Mouse (Mus musculus) ovary, postnatal 36 days (tissue): ENCODE data around the gene Sash3.

ENCODE experiments used
- DNase-seq: peaks from one replicate; pipeline ENCODE4 v3.0.0; 2022; ENCODE audit warnings: low spot score, mixed read lengths

The Sash3 gene

DNA sequence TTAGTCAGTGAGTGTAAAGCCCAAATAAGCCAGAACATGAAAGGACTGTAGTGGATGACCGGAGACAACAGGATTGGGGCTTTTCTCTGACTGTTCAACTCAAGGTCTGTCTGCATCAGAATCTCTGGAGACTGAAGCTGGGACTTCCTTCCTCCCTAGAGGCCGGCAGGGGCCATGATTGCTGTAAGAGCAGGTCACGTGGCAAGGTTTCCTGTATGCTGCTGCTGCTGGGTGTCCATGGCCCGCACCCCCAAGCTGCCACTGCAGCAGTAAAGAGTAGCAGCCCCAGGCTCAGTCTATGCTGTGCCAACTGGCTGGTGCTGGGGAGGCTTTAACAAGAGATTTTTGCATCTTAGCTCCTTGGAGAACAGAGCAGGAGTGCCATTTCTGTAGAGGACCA is at the start of gene Sash3:
Gene Sash3 (plus strand): TSS at position 175 of the 400 bp plus-strand sequence.
- DNase-seq = no peak

DNA sequence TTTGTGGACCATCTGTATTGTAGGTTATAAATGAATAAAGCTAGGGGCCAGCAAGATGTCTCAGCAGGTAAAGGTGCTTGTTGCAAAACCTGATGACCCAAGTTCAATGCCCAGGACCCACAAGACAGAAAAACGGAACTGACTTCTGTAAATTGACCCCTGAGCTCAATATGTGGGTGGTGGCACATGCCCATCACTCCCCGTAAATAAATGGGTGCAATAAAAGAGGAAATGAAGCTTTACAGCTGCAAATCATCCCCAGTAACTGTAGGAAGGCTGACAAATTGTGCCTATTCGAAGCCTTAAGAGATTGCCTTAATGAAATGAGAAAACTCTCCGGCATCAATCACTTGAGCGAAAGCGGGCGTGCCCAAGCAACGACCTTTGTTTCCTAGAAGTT is 49.7 kb upstream of the Sash3 start:
- no peak for DNase-seq

DNA sequence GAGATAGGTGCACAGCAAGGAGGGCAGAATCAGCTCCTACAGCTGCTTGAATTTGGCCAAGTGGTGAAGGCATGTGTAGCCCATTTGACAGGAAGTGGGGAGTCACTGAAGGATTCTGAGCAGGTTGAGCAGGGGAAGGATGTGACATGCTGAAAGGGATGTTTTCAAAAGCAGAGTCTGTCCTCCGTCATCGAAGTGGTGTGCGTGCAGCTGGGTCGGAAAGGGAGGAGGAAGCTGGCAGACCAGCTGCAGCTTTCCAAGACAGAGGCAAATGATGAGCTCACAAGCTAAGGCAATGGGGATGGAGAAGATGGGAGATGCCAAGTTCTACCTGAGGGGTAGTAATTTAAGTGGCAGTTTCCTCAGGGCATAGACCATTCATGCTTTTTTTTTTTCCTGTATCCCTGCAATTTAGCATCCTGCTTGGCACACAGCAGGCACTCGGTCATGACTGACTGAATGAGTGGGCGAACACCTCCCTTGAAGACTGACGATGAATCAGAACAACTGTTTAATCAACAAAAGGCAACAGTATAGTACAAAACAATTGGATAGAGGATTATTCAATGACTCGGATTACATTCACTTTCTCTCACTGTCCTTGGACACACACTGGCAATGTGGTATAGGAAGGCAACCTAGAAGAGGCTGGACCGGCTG is 47.6 kb upstream of the Sash3 start:
- DNase-seq = no peak

- peak; percentile 23 for DNase-seq
These were observed 46.4 kb upstream of the Sash3 start for GRCm38 (mm10) chrX:48099871-48100270.

DNA sequence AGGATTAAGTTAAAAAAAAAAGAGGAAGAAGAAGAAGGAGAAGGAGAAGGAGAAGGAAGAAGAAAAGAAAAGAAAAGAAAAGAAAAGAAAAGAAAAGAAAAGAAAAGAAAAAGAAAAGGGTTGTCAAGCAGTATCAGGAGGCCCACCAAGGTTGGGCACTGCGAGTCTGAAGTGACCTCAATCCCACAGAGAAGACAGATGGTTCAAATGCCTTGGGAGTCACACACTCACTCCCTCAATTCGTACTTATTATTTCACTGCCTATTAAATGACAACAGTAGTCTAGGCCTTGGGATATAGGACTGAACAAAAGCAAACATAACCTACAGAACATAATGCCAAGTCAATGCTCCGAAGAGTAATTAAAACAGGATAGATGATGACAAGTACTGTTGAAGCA is 43.0 kb upstream of the Sash3 start:
- no peak for DNase-seq

GRCm38 (mm10) chrX:48104736-48105441 is 41.3 kb upstream of the Sash3 start:
- DNase-seq = no peak

- no peak for DNase-seq
These were observed 40.0 kb upstream of the Sash3 start for GRCm38 (mm10) chrX:48106226-48106625.

DNA sequence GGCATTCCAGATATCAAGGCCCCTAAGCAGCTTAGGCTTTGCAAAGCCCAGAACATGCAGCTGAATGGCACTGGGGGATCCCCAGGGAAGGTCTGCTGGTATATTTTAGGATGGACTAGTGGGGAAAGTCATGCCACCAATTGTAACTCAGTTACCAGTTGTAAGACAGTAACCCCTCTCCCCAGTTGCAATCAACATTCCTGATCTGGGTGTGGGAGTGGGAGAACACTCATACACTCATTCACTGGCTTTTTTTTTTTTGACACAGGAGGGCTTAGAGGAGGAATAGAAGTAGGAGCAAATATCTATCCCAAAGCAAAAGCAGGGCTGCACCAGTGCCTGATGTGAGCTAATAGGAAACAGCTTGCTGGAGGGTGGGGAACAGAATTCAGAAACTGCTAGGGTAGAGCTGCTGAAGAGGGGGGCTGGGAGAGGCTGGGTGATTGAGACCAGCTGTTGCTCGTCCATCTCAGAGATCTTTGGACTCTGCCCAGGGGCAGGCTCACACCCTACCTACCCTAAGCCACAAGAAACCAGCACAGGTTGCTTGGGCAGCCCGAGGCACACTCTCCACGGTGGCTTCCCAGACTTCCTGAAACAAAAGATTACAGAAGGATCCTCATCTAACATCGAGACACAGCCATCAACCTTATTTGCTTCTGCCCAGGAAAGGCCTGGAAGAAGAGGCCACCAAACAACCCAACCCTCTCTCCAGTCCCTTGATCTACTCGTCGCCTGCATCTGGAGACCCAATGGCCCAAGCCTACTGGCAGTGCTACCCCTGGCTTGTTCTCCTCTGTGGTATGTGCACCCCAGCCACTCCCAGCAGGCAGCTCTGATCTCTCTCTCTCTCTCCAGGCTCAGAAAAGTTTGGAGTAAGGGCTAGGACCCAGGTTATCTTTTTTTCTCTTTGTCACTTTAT is 37.6 kb upstream of the Sash3 start, which contains the start of gene Xpnpep2:
Gene Xpnpep2 (plus strand): TSS at position 332 of the 922 bp plus-strand sequence.
- DNase-seq = no peak

DNA sequence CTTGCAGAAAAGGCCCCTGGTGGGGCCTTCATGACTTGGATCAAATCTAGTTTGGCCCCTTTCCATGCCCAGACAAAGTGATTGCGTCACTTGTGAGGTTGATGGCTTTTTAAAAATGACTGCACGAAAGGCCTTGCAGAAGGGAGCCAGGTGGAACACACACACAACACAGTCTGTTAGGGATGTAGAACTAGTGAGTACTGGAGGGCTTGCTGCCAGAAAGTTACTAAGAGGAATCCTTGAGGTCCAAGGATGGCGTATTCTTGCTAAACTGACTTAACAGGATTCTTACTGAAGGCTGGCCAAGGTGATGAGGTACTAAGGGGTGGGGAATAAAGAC is 37.0 kb upstream of the Sash3 start:
- no peak for DNase-seq

- DNase-seq = no peak
These were observed 26.9 kb upstream of the Sash3 start for GRCm38 (mm10) chrX:48119294-48119693.

- peak; percentile 61 for DNase-seq
These were observed 21.8 kb upstream of the Sash3 start for GRCm38 (mm10) chrX:48124132-48125071.

DNA sequence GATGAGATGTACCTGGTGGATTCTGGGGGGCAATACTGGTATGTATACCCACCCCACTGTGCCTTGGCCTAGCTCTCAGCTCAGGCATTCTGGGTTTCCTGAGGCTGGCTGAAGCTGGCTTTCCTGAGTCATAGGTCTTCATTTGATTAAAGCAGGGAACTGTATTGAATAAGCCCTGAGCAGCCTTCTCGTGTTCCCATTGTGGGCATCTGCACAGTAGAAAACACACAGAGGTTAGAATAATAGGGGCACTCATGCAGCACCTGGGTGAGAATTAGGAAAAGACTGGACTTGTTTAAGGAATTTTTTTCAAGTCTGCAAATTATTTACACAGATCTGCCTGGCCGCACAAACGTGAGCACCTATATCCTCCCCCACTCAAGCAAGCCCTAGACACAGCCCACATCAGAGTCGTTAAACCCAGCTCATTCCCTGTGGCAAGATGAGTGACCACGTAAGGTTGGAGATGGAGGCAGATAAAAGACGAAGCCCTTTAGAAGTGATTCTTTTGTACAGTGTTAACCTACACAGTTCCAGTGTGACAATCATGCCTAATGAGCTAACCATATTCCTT is 19.2 kb upstream of the Sash3 start:
- DNase-seq = no peak

- no peak for DNase-seq
These were observed 18.6 kb upstream of the Sash3 start for GRCm38 (mm10) chrX:48127502-48128218.

DNA sequence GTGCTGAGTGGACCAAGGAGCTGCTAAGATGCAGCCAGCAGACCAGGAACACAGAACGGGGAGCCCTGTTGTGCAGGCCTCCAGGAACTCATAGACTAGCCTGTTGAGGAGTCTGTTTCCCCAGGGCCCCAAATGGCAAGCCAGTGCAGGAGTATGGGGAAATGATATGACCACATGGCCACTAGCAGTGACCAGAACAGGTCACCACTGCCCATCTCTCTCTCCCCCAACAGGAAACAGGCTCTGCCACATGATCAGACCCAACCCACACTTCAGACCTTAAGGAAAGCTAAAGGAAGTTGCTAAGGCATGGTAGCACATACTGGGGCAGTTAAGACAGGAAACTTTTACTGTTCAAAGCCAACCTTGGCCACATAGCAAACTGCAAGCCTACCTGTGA is 17.1 kb upstream of the Sash3 start:
- no peak for DNase-seq

DNA sequence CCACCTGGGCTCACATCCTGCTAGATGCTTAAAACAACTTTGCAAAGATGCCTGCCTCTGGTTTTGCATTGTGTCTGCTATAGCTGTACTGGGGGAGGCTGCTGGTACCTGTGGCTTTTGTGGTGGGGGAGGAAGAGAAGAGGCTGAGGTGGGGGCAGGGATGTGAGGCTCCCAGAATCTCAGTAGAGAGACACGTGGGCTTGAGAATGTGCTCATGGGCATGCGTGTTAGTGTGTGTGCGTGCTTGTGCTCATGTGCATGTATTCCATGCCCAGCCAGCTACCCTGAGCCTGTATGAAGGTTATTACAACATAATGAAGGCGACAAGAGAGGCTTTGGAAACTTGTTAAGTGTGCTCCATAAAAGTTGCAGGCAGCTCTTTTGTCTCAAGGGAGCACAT is 9.3 kb upstream of the Sash3 start:
- DNase-seq = no peak

GRCm38 (mm10) chrX:48138011-48138410 is 8.2 kb upstream of the Sash3 start:
- DNase-seq = no peak

DNA sequence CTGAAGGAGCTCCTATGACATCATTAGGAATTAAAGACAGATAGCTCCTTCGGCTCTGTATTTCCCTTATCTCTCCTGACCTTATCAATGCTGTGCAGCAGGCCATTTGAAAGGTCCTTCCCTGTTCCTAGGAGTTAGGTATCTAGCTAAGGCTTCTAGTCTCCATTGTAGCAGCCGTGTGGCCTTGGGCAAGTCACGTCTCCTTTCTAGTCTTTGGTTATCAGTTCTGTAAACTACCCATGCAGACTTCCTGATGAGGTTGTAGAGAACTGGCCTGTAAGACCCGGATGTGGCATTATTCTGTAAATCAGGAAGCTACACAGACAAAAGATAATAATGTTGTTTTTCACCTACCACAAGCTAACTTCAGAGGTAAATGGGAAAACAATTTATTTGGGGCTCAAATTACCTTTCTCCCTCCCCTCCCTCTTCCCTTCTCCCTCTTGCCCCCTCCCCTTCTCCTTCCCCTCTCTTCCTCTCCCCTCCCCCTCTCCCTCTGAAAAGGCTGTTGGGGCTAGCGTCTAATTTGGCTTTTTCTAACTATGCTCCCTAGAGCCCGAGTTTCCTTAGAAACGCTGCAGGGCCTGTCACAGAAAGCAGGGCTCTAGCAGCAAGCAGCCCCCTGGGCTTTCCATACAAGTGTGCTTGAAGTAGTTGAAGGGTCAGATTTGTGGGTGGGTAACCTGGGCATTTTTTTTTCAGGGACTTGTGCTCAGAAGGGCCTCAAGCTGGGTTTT is 7.5 kb upstream of the Sash3 start:
- DNase-seq = no peak

- DNase-seq = no peak
These were observed 6.6 kb upstream of the Sash3 start for GRCm38 (mm10) chrX:48139368-48140285.
